Mouse (Mus musculus) C2C12 (cell line): Measurements from ENCODE around the gene Mybph. TPM values are rescaled to one million over a fixed set of nuclear protein-coding genes. Genes with fewer than 3 reads are reported as not detected.

Experiments used
- H3K27me3 ChIP-seq: one replicate; pipeline ENCODE4 v1.6.1; 2011; ENCODE audit not compliant: control insufficient read depth, insufficient read depth, insufficient read length
- H3K36me3 ChIP-seq: one replicate; pipeline ENCODE4 v1.6.1; 2011; ENCODE audit not compliant: control insufficient read depth, insufficient read depth
- H3K4me3 ChIP-seq: one replicate; pipeline ENCODE4 v1.5.1; 2011; ENCODE audit warnings: mild to moderate bottlenecking, control low read depth; ENCODE audit not compliant: poor library complexity, insufficient read depth, severe bottlenecking
- H3K79me2 ChIP-seq: one replicate; pipeline ENCODE4 v1.6.1; 2011; ENCODE audit not compliant: control insufficient read depth, insufficient read depth
- H3K79me3 ChIP-seq: one replicate; pipeline ENCODE4 v1.6.1; 2011; ENCODE audit warnings: low read depth, control low read depth
- H3ac ChIP-seq: one replicate; pipeline ENCODE3; 2011; ENCODE audit warnings: low read depth; ENCODE audit not compliant: control insufficient read depth, insufficient read length
- CEBPB ChIP-seq: IDR thresholded peaks from one replicate; pipeline ENCODE4 v1.6.1; 2011; ENCODE audit warnings: low read depth, mild to moderate bottlenecking, control low read depth, moderate library complexity
- CTCF ChIP-seq: IDR thresholded peaks from one replicate; pipeline ENCODE4 v1.5.1; 2011; ENCODE audit not compliant: control insufficient read depth, insufficient read depth, insufficient read length
- FOSL1 ChIP-seq: IDR thresholded peaks from one replicate; pipeline ENCODE4 v1.8.0; 2011; ENCODE audit warnings: mild to moderate bottlenecking, low read length; ENCODE audit not compliant: poor library complexity, insufficient read depth, severe bottlenecking
- MAX ChIP-seq: IDR thresholded peaks from one replicate; pipeline ENCODE4 v1.6.1; 2011; ENCODE audit warnings: mild to moderate bottlenecking, control low read depth
- MYOD1 ChIP-seq: IDR thresholded peaks from one replicate; pipeline ENCODE4 v1.6.1; 2011; ENCODE audit warnings: low read depth; ENCODE audit not compliant: control insufficient read depth, insufficient read length
- MYOG ChIP-seq: IDR thresholded peaks from one replicate; pipeline ENCODE4 v1.6.1; 2011; ENCODE audit not compliant: control insufficient read depth, insufficient read length; ENCODE audit errors: extremely low read depth
- USF1 ChIP-seq: IDR thresholded peaks from one replicate; pipeline ENCODE4 v1.6.1; 2011; ENCODE audit warnings: low read depth, mild to moderate bottlenecking, control low read depth, moderate library complexity
- polyA plus RNA-seq: library from polyadenylated mRNA; unstranded; fragments of >200 nt; fragmentation: generic; extraction: Trizol; gene quantifications from one replicate; pipeline ENCODE4 v1.2.1, GENCODE M21; 2012; ENCODE audit warnings: missing spikeins

Mybph gene
- polyA plus RNA-seq, 1 experiment, result 1.4 TPM

GRCm38 (mm10) chr1:134191192-134191591, 2.1 kb upstream of the Mybph start:
- H3K27me3 ChIP-seq, result peaks cover 9% of the 10 kb centered on the region
- no peaks in the 10 kb centered on the region for H3K79me3 ChIP-seq
- H3K79me2 ChIP-seq, result no peaks in the 10 kb centered on the region
- H3K36me3 ChIP-seq, result no peaks in the 10 kb centered on the region
- no peak overlapping the region for H3K4me3 ChIP-seq
- H3ac ChIP-seq, result no peak overlapping the region
- no peak for TF ChIP-seq MAX
- TF ChIP-seq CEBPB, result no peak
- no peak for TF ChIP-seq MYOG
- TF ChIP-seq USF1, result no peak
- TF ChIP-seq MYOD1, result no peak
- TF ChIP-seq FOSL1, result no peak

GRCm38 (mm10) chr1:134192024-134192423, 1.2 kb upstream of the Mybph start:
- no peaks in the 10 kb centered on the region for H3K36me3 ChIP-seq
- TF ChIP-seq MYOD1 (no peak), MAX (no peak), CEBPB (no peak), MYOG (no peak), USF1 (no peak), CTCF (no peak), FOSL1 (no peak)
- H3K79me2 ChIP-seq, result no peaks in the 10 kb centered on the region
- peaks cover 4% of the 10 kb centered on the region for H3K27me3 ChIP-seq
- H3K79me3 ChIP-seq, result no peaks in the 10 kb centered on the region
- no peak overlapping the region for H3K4me3 ChIP-seq
- H3ac ChIP-seq, result no peak overlapping the region

- Histone ChIP-seq H3K27me3 (no peaks in the 10 kb centered on the region), H3K79me3 (no peaks in the 10 kb centered on the region), H3K4me3 (no peak overlapping the region), H3K36me3 (no peaks in the 10 kb centered on the region), H3ac (no peak overlapping the region), H3K79me2 (no peaks in the 10 kb centered on the region)
- TF ChIP-seq MYOD1 (no peak), CTCF (no peak), MAX (no peak), FOSL1 (no peak), MYOG (no peak), CEBPB (no peak), USF1 (no peak)
Measured at GRCm38 (mm10) chr1:134193674-134194197, 488 bp downstream of the Mybph start.

DNA sequence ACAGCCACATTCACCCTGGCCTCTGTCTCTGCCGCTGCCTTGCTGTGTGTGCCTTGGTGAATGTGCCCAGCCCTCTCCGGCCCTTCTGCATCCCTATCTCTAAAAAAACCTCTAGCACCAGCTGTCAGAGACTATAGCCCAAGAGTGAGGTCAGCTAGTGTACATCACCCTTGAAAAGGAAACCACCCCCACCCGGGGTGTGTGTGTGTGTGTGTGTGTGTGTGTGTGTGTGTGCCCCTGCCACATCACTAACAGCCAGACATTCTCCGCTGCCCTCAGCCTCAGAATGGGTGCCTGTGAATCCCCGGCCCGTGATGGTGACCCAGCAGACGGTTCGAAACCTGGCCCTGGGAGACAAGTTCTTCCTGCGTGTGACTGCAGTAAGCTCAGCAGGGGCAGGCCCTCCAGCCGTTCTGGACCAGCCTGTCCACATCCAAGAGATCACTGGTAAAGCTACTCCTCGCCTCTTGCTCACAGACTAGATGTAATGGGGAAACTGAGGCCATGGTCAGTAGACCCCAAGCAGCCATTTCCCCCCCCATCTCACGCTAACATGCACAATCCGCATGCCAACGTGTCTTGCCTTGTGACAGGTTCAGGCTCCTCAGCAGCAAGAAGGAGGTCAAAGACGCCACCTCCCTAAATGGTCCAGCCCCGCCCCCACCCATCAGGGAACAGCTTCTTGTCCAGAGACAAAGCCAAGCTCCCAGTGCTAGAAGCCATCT, 1.2 kb downstream of the Mybph start:
- Histone ChIP-seq H3K36me3 (no peaks in the 10 kb centered on the region), H3K79me2 (no peaks in the 10 kb centered on the region), H3K79me3 (no peaks in the 10 kb centered on the region), H3ac (no peak overlapping the region), H3K27me3 (no peaks in the 10 kb centered on the region), H3K4me3 (no peak overlapping the region)
- TF ChIP-seq MYOD1, result peak; percentile 47
- no peak for TF ChIP-seq CTCF

- TF ChIP-seq FOSL1, result no peak
- TF ChIP-seq MYOG, result no peak
- TF ChIP-seq CEBPB, result no peak
- TF ChIP-seq MYOD1, result peak; percentile 90
- no peaks in the 10 kb centered on the region for H3K79me2 ChIP-seq
- H3K79me3 ChIP-seq, result no peaks in the 10 kb centered on the region
- no peaks in the 10 kb centered on the region for H3K36me3 ChIP-seq
- no peak overlapping the region for H3K4me3 ChIP-seq
- peaks cover 3% of the 10 kb centered on the region for H3K27me3 ChIP-seq
- no peak overlapping the region for H3ac ChIP-seq
Measured at GRCm38 (mm10) chr1:134195117-134195516, 1.9 kb downstream of the Mybph start.

DNA sequence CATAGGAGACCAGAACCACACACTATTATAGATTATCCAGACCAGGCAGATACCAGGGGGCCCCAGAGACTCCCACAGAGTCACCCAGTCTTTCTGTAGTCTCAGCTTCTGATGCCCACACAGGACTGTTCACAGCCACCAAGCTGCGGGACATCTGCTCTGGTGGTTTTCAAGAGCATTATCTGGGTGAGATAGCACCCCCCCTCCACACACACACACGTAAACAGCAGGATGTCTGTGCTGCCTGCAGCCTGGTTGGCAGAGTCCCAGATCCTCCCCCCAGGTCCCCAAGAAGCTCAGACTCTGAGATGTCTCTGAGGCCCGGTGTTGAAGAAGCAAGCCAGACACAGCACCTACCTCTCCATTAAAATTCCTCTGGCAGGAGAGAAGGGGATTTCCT, 2.3 kb downstream of the Mybph start:
- no peak overlapping the region for H3K4me3 ChIP-seq
- H3ac ChIP-seq, result no peak overlapping the region
- no peaks in the 10 kb centered on the region for H3K79me2 ChIP-seq
- no peaks in the 10 kb centered on the region for H3K36me3 ChIP-seq
- H3K27me3 ChIP-seq, result peaks cover 4% of the 10 kb centered on the region
- TF ChIP-seq MYOD1 (no peak), MAX (no peak), FOSL1 (no peak), USF1 (no peak), MYOG (no peak), CEBPB (no peak), CTCF (no peak)
- no peaks in the 10 kb centered on the region for H3K79me3 ChIP-seq
